Mouse (Mus musculus) urinary bladder, postnatal 25 days (tissue): Measurements from ENCODE around the gene Rbms3.

ENCODE experiments used
- DNase-seq: peaks from one replicate; pipeline ENCODE4 v3.0.0; 2022; ENCODE audit warnings: low spot score

Gene Rbms3

DNA sequence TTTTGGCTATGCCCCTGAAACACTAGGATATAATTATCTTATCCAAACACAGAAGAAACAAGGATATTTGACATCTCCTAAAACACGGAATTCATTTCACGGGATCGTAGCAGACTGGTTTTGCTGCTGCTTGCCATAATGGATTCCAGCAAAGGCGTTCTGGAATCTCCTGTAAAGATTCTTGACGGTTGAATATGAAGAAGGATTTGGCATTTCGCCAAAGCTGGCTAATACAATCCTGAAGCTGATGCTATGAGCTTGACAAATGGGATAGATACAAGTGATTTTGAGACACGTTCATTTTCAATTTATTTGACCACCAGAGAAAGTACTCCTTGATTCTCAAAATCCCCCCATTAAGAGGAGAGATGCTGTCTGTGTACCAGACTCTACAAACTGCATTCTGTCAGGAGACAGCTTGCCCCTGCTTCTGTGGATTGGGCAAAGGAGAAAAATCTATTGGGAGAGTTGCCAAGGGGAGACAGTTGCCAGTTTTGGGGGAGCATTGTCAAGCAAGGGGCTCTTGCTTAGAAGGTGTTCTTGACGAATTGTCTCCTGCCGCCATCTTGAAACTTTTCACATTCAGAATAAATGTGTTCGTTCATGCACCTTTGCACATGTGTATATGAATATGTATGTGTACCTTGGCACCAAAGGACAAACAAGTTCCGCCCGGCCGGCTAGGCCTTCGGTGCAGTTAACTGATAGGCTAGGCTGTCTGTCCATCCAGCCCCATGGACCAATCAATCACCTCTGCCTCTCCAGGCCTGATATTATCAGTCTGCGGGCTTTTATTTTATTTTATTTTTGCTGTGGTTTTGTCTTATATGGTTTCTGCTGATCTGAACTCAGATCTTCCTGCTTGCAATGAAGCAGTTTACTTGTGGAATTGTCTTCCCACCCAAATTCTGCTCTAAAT, 442.3 kb downstream of the Rbms3 start:
- DNase-seq = no peak

DNA sequence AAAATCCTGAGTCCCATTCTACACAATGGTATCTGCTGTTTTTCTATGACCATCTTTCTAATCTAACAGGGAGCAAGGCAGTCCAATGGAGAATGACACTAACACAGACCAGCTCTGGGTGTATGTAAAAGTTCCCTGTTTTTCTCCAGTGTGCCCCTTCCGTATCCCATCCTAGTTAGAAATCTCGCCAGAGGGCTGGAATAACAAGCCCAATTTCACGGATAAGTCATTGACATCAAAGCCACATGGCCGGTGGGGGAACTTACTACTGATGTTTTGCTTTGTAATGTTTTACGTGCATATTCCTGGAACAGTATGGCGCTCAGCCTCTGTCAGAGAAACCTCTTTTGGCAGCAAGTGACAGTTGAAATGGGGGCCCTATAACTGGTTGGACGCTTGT, 449.1 kb downstream of the Rbms3 start:
- DNase-seq = no peak

DNA sequence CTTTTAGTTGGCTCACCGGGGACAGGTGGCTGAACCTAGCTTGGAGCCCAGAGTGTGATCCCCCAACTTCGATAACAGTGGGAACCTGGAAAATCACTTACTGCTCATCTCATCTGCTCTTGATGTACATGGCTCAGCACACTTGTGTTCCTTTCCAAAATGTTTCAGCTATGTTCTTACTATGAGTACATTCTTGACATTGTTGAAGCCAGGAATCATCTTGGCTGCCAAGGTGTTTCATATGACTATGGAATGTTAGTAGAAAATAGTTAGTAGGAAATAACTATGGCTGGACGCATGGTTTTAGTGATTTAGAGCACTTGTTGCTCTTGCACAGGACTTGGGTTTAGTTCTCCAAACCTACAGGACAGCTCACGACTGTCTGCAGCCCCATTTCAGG, 451.3 kb downstream of the Rbms3 start:
- no peak for DNase-seq

DNA sequence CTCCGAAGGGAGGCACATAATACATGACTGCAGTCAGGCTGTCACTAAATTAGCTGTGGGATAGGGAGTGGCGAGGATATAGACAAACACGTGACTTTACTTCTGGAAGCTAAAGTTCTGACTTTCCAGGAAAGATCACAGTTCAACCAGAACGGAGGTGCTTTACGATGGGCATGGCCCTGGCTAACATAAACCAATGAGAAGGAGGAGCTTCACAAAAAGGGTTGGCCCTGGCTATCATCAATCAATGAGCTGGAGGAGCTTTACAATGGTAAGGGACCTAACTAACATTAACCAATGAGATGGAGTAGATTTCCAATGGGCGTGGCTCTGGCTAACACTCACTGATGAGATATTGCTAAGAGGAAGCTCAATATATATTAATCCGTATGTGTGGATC, 457.2 kb downstream of the Rbms3 start:
- no peak for DNase-seq

DNA sequence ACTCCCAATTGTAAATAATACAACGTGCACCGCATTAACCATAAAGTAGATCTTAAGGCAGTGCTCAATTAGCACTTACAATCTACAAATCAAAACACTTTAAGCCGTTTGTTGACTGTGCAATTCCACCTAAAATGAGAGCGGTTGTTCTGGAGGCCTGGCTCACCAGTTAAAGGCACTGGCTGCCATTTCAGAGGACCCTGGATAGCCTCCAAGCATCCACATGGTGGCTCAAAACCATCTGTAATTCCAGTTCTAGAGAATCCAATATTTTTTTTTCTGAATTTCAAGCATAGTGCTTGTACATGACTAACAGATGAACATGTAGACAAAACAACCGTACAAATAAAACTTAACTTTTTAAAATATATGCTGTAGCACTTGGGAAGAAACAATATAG, 460.5 kb downstream of the Rbms3 start:
- DNase-seq = no peak

DNA sequence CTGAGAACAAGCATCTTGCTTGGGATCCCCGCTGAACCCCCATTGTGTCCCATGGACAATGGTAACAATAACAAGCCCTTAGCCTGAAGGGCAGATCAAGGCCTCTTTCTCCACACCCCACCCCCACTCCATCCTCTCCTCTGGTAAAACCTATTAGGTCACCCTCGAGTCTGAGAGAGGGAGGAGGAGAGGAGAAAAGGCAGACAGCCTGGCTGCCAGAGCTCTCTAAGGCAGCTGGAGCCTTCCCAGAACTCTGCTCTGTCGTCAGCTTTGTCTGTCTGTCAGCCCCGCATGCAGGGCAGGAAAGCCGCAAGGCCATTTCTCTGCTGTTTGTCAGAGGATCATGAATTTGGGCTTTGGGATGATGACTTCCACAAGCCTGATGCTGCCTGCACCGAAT, 466.6 kb downstream of the Rbms3 start:
- DNase-seq = no peak

DNA sequence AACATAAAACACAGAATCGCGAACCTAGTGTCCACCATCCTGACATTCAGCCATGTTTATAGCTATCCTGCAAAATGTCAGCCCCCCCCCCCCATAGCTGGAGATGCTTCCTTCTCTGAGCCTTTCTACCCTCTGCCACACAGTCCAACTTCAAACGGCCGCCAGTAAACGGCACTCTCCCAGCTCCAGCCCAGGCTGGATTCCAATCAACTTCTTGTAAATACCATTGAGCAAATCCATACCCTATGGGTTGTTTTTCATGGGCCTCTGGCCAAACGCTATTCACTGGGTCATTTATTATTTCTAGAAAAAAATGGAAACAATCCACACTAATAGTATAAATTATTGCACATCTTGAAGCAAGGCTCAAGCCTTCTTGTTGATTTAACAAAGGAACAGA, 468.6 kb downstream of the Rbms3 start:
- no peak for DNase-seq

DNA sequence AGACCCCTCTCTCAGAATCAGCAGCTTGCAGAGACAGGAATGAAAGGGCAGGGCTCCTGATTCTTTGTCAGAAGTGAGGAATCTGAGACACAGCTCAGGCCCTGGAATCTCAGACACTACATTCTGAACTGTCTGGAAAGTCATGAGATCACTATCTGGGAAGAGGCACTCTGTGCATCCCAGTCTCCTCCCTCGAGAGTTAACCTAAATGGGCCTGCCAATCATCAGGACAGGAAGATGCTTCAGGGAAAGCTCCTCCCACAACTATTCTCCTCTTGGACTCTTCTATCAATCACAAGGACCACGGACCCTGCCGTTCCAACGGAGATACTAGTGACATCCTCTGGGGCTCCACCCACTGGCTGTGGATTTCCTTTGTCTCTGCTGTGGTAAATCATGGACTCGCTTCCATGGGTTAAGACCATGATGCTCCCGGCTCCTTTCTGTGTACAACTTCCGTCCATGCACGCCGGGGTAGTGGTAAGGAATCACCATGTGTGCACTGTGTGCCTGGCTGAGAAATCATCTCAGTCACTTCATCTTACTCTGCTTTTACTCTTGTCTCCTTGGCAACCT, 473.3 kb downstream of the Rbms3 start:
- no peak for DNase-seq

DNA sequence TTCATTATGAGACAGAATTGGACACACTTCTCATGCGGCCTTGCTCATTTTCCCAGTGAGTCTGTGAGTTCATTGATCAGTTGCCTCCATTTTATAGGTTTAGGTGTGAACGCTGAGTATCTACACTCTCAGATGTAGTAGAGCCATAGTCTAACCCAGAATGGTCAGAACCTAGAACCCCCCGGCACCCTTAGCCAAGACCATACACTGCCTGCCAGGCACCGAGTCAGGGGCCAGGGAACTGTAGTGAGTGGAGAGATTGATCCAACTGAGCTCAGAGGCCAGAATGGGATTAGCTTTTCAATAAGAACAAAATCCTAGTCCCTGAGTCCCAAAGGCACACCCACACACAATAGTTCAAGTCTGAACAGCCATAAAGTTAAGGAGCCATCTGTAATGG, 475.1 kb downstream of the Rbms3 start:
- DNase-seq = no peak

DNA sequence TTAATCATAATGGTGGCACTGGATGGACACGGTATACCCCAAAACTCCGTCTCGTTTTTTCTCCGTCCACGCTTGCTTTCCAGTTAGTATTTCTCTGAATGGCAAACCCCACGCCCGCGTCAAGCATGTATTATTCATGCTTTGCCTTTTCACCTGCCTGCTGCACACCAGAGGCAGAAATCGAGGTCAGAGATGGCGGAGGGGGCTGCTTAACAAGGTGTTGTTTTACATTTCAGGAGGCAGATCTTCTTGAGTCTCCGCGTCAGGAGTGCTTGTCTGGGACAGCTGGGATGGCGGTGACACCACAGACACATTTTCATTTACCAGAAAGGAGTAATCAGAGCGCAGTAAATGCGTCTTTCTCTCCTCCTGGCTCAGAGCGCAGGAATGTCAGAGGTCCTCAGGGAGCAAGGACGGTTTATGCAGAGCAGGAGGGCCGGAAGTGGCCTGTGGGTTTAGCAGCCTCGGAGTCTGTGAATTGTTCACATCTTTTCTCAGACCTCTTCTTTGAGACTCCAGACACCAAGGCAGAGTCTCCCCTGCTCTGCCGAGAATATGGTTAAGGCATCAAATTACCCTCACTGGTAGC, 475.9 kb downstream of the Rbms3 start:
- DNase-seq = no peak

DNA sequence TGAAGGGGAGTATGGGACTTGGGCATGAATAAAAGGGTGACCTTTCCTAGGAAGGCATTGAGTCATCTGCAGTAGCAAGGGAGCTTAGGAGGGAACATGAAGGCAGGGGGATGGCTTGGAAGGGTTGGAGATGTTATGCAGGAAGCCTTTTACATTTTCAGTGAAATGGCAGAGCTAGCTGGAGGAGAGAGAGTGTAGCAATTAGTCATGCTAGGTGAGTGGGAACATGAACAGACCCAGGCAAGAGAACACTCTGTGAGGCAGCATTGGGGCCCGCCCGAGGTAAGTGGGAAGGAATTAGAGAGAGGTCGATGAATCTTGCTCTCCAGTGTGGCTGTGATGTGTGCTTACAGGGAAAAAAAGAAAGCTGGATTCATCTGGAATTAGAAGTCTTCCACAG, 477.8 kb downstream of the Rbms3 start:
- DNase-seq = no peak

DNA sequence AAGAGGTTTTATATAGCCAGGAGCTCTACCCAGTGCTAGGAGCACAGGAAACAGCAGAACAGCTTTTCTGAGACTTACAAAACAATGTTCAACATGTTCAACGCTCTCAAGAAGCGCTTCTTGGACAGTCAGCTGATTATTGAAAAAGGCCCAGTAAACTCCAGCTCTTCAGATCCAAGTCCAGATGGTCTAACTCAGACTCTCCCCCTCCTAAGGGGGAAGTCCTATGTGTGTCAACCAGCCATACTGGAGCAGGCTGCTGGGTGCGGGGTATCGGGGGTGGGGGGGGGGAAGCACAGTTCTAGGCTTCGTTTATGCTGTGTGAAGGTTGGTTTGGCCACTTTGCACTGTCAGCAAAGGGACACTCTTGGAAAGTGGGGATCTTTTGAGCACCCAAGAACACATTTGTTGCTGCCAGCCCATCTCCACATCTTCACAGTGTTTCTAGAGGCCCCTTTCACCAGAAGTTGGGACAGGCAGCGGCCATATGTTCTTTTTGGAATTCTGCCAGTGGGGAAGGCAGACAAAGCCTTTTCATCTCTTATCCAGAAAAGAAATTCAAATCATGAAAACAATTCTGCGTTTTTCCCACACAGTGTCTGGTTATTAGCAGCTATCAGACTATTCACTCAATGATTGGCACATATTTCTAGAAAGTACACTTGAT, 485.5 kb downstream of the Rbms3 start:
- DNase-seq = no peak

DNA sequence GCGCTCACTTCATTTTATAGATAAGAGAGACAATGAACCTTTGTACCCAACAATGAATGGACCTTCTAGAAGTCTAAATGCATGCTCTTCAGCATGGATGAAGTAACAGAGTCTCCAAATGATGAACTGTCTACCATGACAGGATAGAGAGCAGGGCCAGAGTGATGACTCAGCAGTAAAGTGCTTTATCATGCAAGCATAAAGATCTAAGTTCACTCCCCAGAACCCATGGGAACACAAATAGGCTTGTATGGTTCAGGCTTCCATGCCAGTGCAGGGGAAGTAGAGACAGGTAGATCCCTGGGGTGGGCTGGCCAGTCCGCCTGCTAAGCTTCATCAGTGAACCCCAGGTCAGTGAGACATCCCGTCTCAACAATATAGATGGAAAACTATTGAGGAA, 489.7 kb downstream of the Rbms3 start:
- no peak for DNase-seq

DNA sequence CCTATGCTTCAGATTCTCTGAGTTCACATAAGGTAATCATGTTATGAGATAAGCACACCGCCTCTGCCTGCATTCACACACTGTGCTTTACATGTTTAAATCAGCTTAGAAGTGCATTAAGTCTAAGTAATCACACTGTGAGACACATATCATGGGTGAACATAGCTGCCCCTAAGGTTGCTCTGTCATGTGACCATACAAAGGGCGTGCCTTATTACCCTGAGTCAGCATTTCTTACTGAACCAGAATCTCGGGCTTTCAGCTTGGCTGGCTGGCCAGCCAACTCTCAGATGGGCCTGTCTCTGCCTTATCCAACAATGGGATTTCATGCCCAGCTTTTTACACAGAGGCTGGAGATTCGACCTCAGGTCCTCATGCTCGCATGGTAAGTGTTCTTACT, 493.3 kb downstream of the Rbms3 start:
- no peak for DNase-seq

DNA sequence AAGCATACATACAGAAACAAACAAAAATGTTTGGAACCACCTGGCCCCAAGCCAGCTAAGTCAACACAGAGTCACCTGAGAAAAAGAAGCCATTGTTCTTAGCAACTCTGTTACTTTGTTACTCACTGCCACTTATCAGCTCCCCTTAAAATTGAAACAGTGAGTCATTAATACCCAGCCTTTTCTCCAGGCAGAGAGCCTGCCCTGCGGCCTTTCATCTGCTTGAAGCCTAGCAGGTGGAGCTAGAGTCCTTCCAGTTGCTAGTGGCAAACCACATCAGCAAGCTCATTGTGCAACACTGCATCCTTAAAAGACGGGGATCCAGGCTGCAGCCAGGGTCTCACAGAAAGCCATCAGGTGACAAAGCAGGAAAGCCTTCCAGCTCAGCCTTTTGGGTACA, 495.7 kb downstream of the Rbms3 start:
- DNase-seq = no peak

DNA sequence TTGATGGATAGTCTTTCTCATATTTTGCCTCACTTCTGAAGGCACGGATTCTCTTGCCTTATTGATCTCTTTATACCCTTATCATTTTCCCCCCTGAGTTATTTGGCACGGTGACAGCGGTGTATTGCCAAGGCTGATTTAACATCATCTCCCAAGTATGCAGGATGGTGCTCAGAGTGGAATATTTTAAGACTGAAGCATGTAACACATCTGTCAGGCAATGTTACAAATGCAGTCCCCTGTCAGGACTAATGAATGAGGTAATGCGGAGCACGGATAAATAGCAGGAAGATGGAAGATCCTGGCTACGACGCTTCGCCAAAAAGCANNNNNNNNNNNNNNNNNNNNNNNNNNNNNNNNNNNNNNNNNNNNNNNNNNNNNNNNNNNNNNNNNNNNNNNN, 502.9 kb downstream of the Rbms3 start:
- DNase-seq = no peak

DNA sequence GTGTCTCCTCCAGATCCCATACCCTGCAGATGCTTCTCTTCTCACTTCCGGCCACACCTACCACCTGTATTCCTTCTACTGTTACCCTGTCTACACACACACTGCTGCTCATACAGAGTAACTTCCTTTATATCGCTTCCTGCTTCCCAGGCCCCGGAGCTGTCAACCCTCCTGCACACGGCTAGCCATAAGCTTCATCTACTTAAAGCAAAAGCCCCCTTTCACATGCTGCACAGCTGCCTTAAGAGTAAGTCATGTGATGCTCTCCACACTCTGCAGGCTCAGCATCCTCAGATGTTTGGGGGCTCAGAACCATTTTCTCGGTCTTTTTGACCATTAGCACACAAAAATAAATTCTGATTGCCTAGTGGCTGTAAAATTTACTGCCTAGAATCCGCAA, 503.9 kb downstream of the Rbms3 start:
- no peak for DNase-seq

DNA sequence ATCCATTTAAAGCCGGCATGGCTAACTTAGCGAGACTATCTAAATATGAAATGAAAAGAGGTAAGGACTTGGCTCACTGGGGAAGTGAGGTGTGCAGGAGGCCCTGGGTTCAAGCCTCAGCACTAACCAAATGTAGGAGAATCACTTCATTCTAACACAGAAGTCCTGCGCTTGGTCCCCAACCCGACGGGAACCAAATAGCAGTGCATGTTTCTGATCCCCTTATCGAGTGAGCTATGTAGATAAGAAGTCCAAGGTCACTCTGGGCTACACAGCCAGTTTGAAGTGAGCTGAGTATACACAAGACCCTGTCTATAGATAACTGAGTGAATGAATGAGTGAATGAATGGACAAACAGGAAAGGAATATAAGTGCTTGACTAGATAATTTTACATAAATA, 508.1 kb downstream of the Rbms3 start:
- no peak for DNase-seq

DNA sequence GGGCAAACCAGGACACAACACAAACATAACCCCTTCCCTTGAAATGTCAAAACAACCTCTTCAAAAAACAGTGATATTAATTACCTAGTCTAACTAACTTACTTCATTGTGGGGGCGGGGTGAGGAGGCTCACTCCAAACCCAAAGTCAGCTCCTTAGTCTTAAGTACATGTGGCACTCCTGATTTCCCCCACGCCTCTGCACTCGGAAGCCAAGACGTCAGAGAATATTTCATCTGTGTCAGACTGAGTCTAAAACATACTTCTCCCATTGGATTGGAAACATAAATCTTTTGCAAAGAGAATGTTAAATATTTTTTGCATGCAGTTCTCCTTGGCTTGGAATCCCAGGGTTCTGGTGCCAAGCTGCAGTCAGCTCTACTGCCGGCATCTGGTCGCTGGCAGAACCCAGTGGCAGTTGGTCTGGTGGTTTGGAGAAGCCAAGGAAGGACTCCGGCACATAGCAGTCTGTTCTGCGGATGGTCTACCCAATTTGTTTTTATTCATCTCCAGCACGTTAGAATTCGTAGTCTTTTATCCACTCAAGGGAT, 512.5 kb downstream of the Rbms3 start:
- DNase-seq = no peak

DNA sequence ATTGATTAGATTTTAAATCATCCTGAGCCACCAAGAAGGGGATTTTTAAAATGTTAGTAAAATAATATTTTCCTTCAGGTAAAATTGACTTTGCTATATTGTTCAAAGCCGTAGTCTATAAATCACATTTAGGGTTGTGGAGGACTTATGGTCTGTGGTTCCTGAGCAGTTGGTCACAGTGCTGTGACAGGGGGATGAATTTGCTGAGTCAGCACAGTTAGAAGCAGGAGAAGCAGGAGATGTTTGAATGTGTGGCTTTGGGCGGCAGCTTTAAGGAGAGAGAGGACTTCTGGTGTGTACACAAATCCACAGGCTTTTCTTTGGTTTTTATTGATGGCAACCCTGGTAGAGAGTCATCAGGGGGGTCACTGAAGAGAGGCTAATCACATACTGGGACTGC, 514.1 kb downstream of the Rbms3 start:
- no peak for DNase-seq

DNA sequence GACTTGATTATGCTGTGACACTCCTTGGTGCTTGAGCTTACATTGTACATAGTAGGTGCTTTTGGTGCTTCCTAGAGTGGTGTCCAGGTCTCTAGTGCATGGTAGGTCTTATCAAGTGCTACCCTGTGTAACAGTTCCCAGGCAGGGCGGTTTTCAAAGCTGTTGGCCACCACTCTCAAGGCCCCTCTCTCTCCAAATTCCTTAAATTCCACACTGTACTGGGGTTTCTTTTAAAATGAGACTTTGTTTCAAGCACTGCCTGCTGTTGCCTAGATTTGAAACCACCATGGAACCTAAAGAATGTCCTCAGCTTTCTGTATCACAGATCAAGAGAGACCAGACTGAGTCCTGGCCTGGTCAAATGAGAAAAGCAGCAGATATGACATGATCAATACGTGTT, 516.1 kb downstream of the Rbms3 start:
- no peak for DNase-seq

DNA sequence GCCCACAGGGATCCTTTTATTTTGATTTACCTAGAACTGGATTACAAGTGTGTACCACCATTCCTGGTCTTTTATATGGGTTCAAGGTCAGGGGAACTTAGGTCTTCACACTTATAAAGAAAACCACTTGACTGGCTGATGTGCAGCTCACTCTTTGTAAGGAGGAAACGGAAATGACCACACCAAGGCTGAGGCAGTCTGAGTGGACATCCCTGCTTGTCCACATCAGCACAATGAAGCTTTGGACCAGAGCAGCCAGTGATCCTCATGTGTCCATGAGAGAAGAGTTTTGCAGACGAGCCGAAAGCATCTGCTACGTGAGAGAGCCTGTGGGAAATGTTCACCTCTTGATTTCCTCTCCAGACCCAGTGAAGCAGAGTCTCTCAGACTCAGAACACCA, 521.8 kb downstream of the Rbms3 start:
- DNase-seq = no peak
